Mouse (Mus musculus) adrenal gland, postnatal 36 days (tissue): ENCODE data around the gene Spag7. TPM values are rescaled to one million over a fixed set of nuclear protein-coding genes. Genes with fewer than 3 reads are reported as not detected.

ENCODE experiments used
- DNase-seq, 2 experiments: peaks; one replicate each; pipeline ENCODE4 v3.0.0; 2021; ENCODE audit warnings: mixed read lengths in 1 of 2
- total RNA-seq, 2 experiments: library from RNA; stranded (reverse); gene quantifications; 2 replicates each; pipeline ENCODE4 v1.2.3; 2021

The Spag7 gene
- total RNA-seq, 2 experiments from 2014 or later = 87.1 to 88.1 TPM

DNA sequence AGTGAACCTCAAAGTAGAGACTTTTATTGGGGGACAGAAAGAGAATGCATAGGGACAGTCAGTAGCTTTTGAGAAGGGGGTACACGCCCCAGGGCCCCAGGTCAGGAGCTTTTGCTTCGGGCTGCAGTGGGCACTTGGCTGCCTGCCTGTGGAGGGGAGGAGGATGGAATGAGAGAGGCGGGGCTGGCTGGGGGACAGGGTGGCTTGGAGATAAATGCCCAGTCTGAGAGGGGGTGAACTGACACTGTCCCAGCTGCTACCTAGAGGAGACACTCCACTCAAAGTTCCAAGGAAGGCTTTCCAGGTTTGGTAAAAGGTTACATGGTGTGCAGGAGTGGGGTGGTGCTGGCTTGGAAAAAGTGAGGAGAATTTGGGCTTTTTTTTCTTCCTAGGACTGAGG is 12.3 kb downstream of the Spag7 start, which contains the start of gene Eno3:
Gene Eno3 (plus strand): TSS at position 239 of the 400 bp plus-strand sequence.
- no peak for DNase-seq

GRCm38 (mm10) chr11:70656456-70656927 is 12.7 kb downstream of the Spag7 start:
- peak in 1 of 2 experiments; percentile 69 for DNase-seq

- DNase-seq = peak; percentile 73 to 84
Observed at GRCm38 (mm10) chr11:70655571-70656455, 13.4 kb downstream of the Spag7 start.

- DNase-seq = peak; percentile 88 to 93
Observed at GRCm38 (mm10) chr11:70654923-70655570, 14.2 kb downstream of the Spag7 start.

- peak; percentile 83 to 88 for DNase-seq
Observed at GRCm38 (mm10) chr11:70654198-70654922, 14.9 kb downstream of the Spag7 start, which contains the start of gene Pfn1. Gene Pfn1, minus strand, starts transcription at chr11:70654644.

GRCm38 (mm10) chr11:70653345-70654197 is 15.6 kb downstream of the Spag7 start:
- peak; percentile 75 to 87 for DNase-seq

- no peak for DNase-seq
Observed at GRCm38 (mm10) chr11:70652884-70653344, 16.3 kb downstream of the Spag7 start.

DNA sequence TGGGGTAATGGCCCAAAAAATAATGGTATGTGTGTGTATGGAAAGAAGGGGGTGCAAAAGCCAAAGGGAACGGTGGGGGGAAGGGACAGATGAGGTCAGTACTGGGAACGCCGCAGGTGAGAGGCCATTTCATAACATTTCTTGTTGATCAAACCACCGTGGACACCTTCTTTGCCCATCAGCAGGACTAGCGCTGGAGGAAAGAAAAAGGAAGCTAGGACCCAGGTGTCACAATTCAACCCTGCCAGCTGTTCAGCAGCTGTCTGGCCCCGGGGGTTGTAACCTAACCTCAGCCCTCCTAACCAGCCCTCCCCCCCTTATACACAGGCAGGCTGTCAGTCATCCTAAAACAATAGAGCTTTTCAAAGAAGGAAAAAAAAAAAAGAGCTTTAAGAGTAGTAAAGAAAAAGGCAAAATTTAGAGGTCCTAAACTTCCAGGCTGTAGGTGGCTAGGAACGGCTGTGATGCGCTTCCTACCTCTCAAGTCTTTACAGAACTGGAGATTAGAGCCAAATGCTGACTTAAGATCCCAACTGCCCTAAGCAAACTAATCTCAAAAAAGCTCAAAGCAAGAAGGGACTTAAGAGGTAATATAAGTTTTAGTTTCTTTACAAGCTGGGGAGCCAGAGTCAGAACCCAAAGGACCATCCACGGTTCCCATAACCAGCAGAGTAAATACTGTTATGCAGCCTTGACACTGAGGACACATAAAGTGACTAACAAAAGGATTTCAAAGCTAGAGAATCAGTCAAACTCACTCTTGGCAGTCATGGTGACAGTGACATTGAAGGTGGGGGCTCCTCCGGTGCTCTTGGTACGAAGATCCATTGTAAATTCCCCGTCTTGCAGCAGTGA is 17.0 kb downstream of the Spag7 start:
- DNase-seq = peak in 1 of 2 experiments; percentile 49

GRCm38 (mm10) chr11:70651391-70651790 is 17.8 kb downstream of the Spag7 start:
- peak; percentile 74 to 76 for DNase-seq

DNA sequence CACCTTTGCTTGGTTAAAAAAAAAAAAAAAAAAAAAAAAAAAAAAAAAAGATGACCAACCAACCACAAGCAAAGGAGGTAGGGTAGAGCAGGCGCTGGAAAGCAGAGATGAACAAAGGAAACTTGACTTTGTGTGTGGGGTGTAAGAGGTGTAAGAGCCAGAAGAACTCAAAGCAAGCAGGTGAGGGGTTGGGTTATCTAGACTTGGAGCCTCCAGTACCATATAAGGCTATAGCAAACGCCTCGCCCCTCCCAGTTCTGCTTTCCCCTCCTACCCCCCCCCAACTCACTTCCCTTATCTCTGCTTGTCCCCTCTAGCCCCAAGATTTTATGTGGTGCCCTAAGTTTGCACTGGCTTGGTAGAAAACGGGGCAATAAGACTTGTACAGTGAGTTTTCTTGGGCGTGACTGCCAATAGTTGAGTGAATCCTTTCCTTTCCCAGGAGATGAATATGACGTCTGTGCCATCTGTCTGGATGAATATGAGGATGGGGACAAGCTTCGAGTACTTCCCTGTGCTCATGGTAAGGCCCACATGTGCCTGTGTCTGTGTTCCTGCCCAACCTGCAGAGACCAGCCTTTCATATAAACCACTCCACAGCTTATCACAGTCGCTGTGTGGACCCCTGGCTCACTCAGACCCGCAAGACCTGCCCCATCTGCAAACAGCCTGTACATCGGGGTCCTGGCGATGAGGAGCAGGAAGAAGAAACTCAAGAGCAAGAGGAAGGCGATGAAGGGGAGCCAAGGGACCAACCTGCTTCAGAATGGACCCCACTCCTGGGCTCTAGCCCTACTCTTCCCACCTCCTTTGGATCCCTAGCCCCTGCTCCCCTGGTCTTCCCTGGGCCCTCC is 18.7 kb downstream of the Spag7 start:
- no peak for DNase-seq

DNA sequence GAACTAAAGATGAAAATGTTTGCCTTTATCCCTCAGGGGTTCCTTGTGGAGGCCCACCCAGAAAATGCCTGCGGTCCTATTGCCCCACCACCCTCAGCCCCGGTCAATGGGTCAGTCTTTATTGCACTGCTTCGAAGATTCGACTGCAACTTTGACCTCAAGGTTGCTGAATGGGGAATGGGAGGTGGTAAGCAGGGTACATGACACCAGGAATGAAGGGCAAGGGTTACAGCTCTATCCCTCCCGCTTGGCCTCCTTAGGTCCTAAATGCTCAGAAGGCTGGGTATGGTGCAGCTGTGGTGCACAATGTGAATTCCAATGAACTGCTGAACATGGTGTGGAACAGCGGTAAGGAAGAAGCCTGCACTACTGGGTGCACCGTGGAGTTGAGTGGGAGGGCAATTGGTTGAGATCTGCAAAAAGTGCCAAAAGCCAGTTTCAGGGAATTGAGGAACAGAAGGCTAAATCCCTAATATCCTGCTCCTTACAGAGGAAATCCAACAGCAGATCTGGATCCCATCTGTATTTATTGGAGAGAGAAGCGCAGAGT is 20.0 kb downstream of the Spag7 start:
- no peak for DNase-seq

DNA sequence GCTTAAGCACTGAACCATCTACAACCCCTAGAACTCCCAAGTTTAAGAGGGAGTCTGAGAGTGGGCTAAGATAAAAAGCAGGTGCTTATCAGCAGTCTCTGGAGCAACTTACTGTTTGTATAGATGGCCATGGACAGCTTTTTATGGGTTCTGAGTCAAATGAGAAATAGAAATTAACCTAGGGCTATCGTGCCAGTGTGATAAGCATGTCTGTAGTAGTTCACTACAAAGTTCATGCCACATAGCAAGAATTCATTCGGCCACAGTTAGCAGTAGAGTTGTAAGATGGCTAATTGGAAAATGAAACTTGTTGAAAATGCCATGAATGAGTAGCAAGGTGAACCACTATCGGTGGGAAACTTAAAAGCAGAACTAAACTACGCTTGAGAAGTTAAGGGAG is 20.7 kb downstream of the Spag7 start:
- DNase-seq = no peak

GRCm38 (mm10) chr11:70647716-70648420 is 21.3 kb downstream of the Spag7 start:
- DNase-seq = peak; percentile 53 to 58

GRCm38 (mm10) chr11:70646691-70647650 is 22.2 kb downstream of the Spag7 start, which contains the start of the genes Rnf167 and Slc25a11:
Gene Rnf167, plus strand, starts transcription at chr11:70647235.
Gene Slc25a11, minus strand, starts transcription at chr11:70647479.
- DNase-seq = peak; percentile 96 to 97

DNA sequence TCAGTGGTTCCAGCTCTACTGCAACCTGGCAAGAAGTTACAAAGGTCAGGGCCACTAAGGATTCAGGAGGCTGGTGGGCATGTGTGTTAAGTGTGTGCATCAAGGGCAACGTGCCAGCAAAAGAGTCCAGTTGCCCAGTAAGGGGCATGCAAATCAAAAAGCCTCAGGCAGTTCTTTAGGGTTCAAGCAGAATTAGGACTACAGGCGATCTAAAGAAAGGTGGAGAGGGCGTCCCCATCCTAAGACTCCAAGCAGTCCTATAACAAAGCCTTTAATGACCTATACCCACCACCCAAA is 23.0 kb downstream of the Spag7 start:
- DNase-seq = no peak

DNA sequence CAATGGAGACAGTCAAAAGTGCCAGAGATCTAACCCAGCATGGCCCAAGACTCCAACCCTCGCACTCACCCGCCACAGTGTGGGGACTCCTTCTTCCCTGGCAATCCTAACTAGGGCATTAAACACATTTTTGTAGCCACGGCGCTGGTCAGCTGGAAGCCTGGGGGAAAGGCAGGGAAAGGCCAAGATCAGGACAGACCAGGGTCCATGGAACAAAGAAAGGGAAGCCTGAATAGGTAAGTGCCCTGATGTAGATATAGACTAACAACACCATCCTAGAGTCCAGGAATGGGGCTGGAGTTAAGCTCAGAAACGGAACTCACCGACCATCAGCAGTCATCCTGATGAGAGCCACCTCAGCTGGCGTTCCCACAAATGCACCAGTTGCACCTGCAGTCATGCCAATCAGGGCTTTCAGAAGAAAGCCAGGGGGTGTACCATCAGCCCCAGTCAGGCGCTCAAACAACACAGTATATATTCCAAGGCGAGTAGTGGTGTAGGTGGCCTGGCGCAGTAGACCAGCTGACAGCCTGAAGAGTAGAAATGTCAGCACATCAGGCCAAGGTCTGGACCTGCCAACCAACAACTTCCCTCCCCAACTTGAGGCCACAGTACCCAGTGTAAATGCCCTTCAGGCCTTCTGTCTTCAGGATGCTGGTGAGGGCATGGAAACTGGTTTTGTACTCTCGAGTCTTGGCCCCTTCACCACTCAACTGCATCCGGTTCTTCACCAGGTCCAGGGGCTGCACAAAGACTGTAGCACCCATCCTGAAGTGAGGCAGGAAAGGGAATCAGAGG is 23.6 kb downstream of the Spag7 start:
- DNase-seq = no peak
